Mouse (Mus musculus): Measurements from ENCODE around the gene Dennd4a. TPM values are rescaled to one million over a fixed set of nuclear protein-coding genes. Genes with fewer than 3 reads are reported as not detected.

The Dennd4a gene
- total and polyA plus RNA-seq, 2 experiments from 2014 or later = 7.1 to 15.2 TPM

- no peak overlapping the region for H3K27ac ChIP-seq (ENCODE audit: low read depth, low read length)
- H3K27me3 ChIP-seq (ENCODE audit: insufficient read depth, low read length) = no peaks in the 10 kb centered on the region
- H3K9me3 ChIP-seq (ENCODE audit: low read length) = no peaks in the 10 kb centered on the region
- H3K4me1 ChIP-seq (ENCODE audit: insufficient read depth, low read length) = no peaks in the 10 kb centered on the region
- no peak overlapping the region for H3K4me3 ChIP-seq (ENCODE audit: low read depth, low read length)
- H3K4me2 ChIP-seq (ENCODE audit: low read depth, low read length, poor library complexity, severe bottlenecking) = no peak overlapping the region
- H3K36me3 ChIP-seq (ENCODE audit: insufficient read depth, low read length) = peaks cover 10% of the 10 kb centered on the region; the same call in 1 of the 2 replicates
- no peak overlapping the region for H3K9ac ChIP-seq (replicated peaks; ENCODE audit: low read length, poor library complexity, severe bottlenecking)
- 100% methylated on average over 1 of the region's 1 CpGs for WGBS
- no peak for DNase-seq (ENCODE audit: low spot score)
- TF ChIP-seq CTCF (IDR thresholded peaks at IDR 0.05) = no peak
- no peak for ATAC-seq (ENCODE audit: low FRiP score)
These were observed 38.4 kb downstream of the Dennd4a start for GRCm38 (mm10) chr9:64849548-64849947.

DNA sequence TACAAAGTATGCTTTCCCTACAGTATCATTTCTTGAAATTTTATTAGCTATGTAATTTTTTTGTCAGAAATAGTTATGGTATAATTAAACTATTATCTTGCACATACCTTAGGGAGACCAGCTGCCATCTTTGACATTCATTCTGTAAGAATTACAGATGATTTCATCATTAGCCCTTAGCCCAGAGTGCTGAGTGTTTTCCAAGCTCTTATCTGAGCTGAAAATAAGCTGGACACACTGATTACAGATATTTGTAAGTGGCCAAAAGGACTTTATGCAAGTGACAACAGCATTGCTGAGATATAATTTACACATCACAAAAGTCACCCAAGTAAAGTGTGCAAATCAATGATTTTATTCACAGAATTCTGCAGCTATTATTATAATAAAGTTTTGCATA lies 48.9 kb downstream of the Dennd4a start:
- no peak overlapping the region for H3K4me2 ChIP-seq (ENCODE audit: low read depth, low read length, poor library complexity, severe bottlenecking)
- DNase-seq (ENCODE audit: low spot score) (no peak), ATAC-seq (ENCODE audit: low FRiP score) (no peak)
- H3K9me3 ChIP-seq (ENCODE audit: low read length) = no peaks in the 10 kb centered on the region
- H3K27ac ChIP-seq (ENCODE audit: low read depth, low read length) = no peak overlapping the region
- H3K36me3 ChIP-seq (ENCODE audit: insufficient read depth, low read length) = 0 out of 2 replicates have a peak, but pooled peaks cover 6% of the 10 kb centered on the region
- H3K9ac ChIP-seq (replicated peaks; ENCODE audit: low read length, poor library complexity, severe bottlenecking) = no peak overlapping the region
- H3K4me1 ChIP-seq (ENCODE audit: insufficient read depth, low read length) = no peaks in the 10 kb centered on the region
- no peak overlapping the region for H3K4me3 ChIP-seq (ENCODE audit: low read depth, low read length)
- no peaks in the 10 kb centered on the region for H3K27me3 ChIP-seq (ENCODE audit: insufficient read depth, low read length)
- TF ChIP-seq CTCF (IDR thresholded peaks at IDR 0.05) = no peak

DNA sequence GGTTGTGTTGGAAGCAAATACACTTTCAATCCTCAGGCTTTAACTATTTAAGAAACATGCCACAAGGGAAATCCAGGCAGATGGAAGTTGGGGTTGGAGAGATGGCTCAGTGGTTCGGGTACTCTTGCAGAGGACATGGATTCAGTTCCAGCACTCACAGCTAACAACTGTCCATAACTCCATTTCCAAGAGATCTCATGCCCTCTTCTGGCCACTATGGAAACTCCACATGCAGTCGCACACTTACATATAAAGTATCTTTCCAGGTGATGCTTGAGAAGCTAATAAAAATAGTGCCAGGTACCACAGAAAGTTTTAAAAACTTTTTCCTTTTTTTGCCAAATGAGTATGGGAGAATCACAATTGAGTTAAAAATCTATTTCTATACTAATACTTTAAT lies 51.5 kb downstream of the Dennd4a start:
- ATAC-seq (ENCODE audit: low FRiP score) = no peak
- WGBS = 85% methylated on average over 2 of the region's 2 CpGs
- no peak overlapping the region for H3K4me3 ChIP-seq (ENCODE audit: low read depth, low read length)

DNA sequence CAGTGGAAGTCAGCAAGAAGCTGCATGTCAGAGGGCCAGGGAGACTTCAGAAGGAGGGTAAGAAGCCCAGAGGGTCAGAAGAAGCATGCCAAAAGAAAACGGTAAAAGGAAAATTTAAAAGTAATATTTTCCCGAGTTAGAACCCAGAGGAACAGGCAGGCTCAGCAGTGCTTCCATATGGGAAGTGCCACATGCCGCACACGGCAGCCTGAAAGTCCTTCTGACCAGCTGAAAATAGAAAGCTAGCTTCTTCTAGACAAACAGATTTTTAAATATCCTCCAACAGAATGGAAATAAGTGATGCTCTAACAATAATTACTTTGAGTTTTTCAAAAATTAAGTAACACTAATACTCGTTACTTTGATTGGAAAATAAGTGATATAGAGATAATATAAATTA lies 74.9 kb downstream of the Dennd4a start:
- peaks cover 17% of the 10 kb centered on the region; the same call in 1 of the 2 replicates for H3K36me3 ChIP-seq (ENCODE audit: insufficient read depth, low read length)
- no peak overlapping the region for H3K4me2 ChIP-seq (ENCODE audit: low read depth, low read length, poor library complexity, severe bottlenecking)
- H3K4me3 ChIP-seq (ENCODE audit: low read depth, low read length) = no peak overlapping the region
- no peaks in the 10 kb centered on the region for H3K9me3 ChIP-seq (ENCODE audit: low read length)
- no peak for TF ChIP-seq CTCF (IDR thresholded peaks at IDR 0.05)
- DNase-seq (ENCODE audit: low spot score) (no peak), ATAC-seq (ENCODE audit: low FRiP score) (no peak)
- 87% methylated on average over 5 of the region's 5 CpGs for WGBS
- no peak overlapping the region for H3K9ac ChIP-seq (replicated peaks; ENCODE audit: low read length, poor library complexity, severe bottlenecking)
- no peaks in the 10 kb centered on the region for H3K4me1 ChIP-seq (ENCODE audit: insufficient read depth, low read length)
- H3K27me3 ChIP-seq (ENCODE audit: insufficient read depth, low read length) = no peaks in the 10 kb centered on the region
- H3K27ac ChIP-seq (ENCODE audit: low read depth, low read length) = no peak overlapping the region

More for the DNA sequence above, 51.5 kb downstream of the Dennd4a start:
- no peak for DNase-seq (ENCODE audit: low spot score)
- Histone ChIP-seq H3K4me1 (ENCODE audit: insufficient read depth, low read length) (no peaks in the 10 kb centered on the region), H3K9me3 (ENCODE audit: low read length) (no peaks in the 10 kb centered on the region), H3K4me2 (ENCODE audit: low read depth, low read length, poor library complexity, severe bottlenecking) (no peak overlapping the region), H3K27ac (ENCODE audit: low read depth, low read length) (no peak overlapping the region), H3K9ac (replicated peaks; ENCODE audit: low read length, poor library complexity, severe bottlenecking) (no peak overlapping the region), H3K36me3 (ENCODE audit: insufficient read depth, low read length) (peaks cover 11% of the 10 kb centered on the region; the same call in 1 of the 2 replicates), H3K27me3 (ENCODE audit: insufficient read depth, low read length) (no peaks in the 10 kb centered on the region)
- peak; percentile 53 for TF ChIP-seq CTCF (IDR thresholded peaks at IDR 0.05)

- 80% methylated on average over 10 of the region's 10 CpGs for WGBS
- TF ChIP-seq CTCF (IDR thresholded peaks at IDR 0.05) = no peak
- H3K9me3 ChIP-seq (ENCODE audit: low read length) = no peaks in the 10 kb centered on the region
- DNase-seq (ENCODE audit: low spot score) (no peak), ATAC-seq (ENCODE audit: low FRiP score) (no peak)
- H3K9ac ChIP-seq (replicated peaks; ENCODE audit: low read length, poor library complexity, severe bottlenecking) = no peak overlapping the region
- H3K4me2 ChIP-seq (ENCODE audit: low read depth, low read length, poor library complexity, severe bottlenecking) = no peak overlapping the region
- H3K36me3 ChIP-seq (ENCODE audit: insufficient read depth, low read length) = peaks cover 50% of the 10 kb centered on the region
- no peak overlapping the region for H3K4me3 ChIP-seq (ENCODE audit: low read depth, low read length)
- H3K27ac ChIP-seq (ENCODE audit: low read depth, low read length) = no peak overlapping the region
- H3K27me3 ChIP-seq (ENCODE audit: insufficient read depth, low read length) = no peaks in the 10 kb centered on the region
- no peaks in the 10 kb centered on the region for H3K4me1 ChIP-seq (ENCODE audit: insufficient read depth, low read length)
These were observed 85.5 kb downstream of the Dennd4a start for GRCm38 (mm10) chr9:64896605-64897004.

DNA sequence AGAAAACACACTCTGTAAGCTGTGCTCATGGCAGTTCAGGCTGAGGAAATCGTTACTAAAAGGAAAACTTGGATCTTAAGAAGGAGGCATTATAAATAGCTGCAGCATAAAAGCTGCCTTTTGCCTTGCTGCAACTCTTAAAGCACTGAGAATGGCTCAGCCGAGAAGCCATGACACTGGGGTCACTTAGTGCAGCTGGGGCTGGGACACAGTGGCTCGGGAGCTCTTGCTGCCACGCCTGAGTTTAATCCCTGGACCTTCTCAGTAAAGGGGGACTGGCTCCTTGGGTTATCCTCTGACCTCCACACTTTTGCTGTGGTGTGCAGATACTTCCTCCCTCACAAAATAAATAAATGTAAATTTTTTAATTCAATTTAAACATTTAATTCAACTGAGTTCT lies 91.7 kb downstream of the Dennd4a start:
- ATAC-seq (ENCODE audit: low FRiP score) (no peak), DNase-seq (ENCODE audit: low spot score) (no peak)
- TF ChIP-seq CTCF (IDR thresholded peaks at IDR 0.05) = no peak
- Histone ChIP-seq H3K4me3 (ENCODE audit: low read depth, low read length) (no peak overlapping the region), H3K4me2 (ENCODE audit: low read depth, low read length, poor library complexity, severe bottlenecking) (no peak overlapping the region), H3K36me3 (ENCODE audit: insufficient read depth, low read length) (peaks cover 35% of the 10 kb centered on the region), H3K9ac (replicated peaks; ENCODE audit: low read length, poor library complexity, severe bottlenecking) (no peak overlapping the region), H3K27ac (ENCODE audit: low read depth, low read length) (no peak overlapping the region), H3K9me3 (ENCODE audit: low read length) (no peaks in the 10 kb centered on the region), H3K4me1 (ENCODE audit: insufficient read depth, low read length) (no peaks in the 10 kb centered on the region), H3K27me3 (ENCODE audit: insufficient read depth, low read length) (no peaks in the 10 kb centered on the region)
- WGBS = 30% methylated on average over 4 of the region's 4 CpGs

Data from midbrain, postnatal 0 days (tissue).